Mouse (Mus musculus) A20 (cell line): Measurements from ENCODE around the gene Myd88.
"Not testable (repeated sequence)": the region's sequence is repeated elsewhere in the genome, so short reads cannot be mapped to it uniquely, and the experiment has no call there.

Experiments used
- DNase-seq: peaks from one replicate; pipeline ENCODE4 v3.0.0-alpha.2; 2011; ENCODE audit warnings: low read depth, low spot score

Myd88 gene

GRCm38 (mm10) chr9:119340909-119341816 is at the start of gene Myd88:
TSS of gene Myd88 (minus strand) at chr9:119341411.
- peak; percentile 98 for DNase-seq

- DNase-seq: no peak
Observed at GRCm38 (mm10) chr9:119390214-119390613, 49.0 kb upstream of the Myd88 start.

GRCm38 (mm10) chr9:119388956-119389355 is 47.7 kb upstream of the Myd88 start:
- no peak for DNase-seq

GRCm38 (mm10) chr9:119382603-119383002 is 41.4 kb upstream of the Myd88 start:
- no peak for DNase-seq

GRCm38 (mm10) chr9:119378231-119378630 is 37.0 kb upstream of the Myd88 start:
- DNase-seq: peak; percentile 12

- DNase-seq: no peak
Observed at GRCm38 (mm10) chr9:119375556-119375955, 34.3 kb upstream of the Myd88 start.

GRCm38 (mm10) chr9:119375008-119375407 is 33.8 kb upstream of the Myd88 start:
- DNase-seq: no peak

- DNase-seq: no peak
Observed at GRCm38 (mm10) chr9:119371251-119371650, 30.0 kb upstream of the Myd88 start.

- not testable (repeated sequence) for DNase-seq
Observed at GRCm38 (mm10) chr9:119370770-119371169, 29.6 kb upstream of the Myd88 start.

- no peak for DNase-seq
Observed at GRCm38 (mm10) chr9:119368367-119368766, 27.2 kb upstream of the Myd88 start.

GRCm38 (mm10) chr9:119365284-119365683 is 24.1 kb upstream of the Myd88 start, which contains the start of gene Slc22a14:
TSS of gene Slc22a14 (minus strand) at chr9:119365553.
- no peak for DNase-seq

GRCm38 (mm10) chr9:119363229-119363628 is 22.0 kb upstream of the Myd88 start:
- no peak for DNase-seq

- no peak for DNase-seq
Observed at GRCm38 (mm10) chr9:119361416-119361815, 20.2 kb upstream of the Myd88 start.

- peak; percentile 42 for DNase-seq
Observed at GRCm38 (mm10) chr9:119358058-119358429, 16.8 kb upstream of the Myd88 start.

- peak; percentile 94 for DNase-seq
Observed at GRCm38 (mm10) chr9:119357331-119358057, 16.3 kb upstream of the Myd88 start, which contains the start of gene Xylb. TSS of gene Xylb (plus strand) at chr9:119357381.

GRCm38 (mm10) chr9:119355943-119356342 is 14.7 kb upstream of the Myd88 start:
- DNase-seq: no peak

GRCm38 (mm10) chr9:119353926-119354325 is 12.7 kb upstream of the Myd88 start:
- no peak for DNase-seq

GRCm38 (mm10) chr9:119352060-119352459 is 10.8 kb upstream of the Myd88 start:
- DNase-seq: peak; percentile 70

GRCm38 (mm10) chr9:119350947-119351705 is 9.9 kb upstream of the Myd88 start:
- no peak for DNase-seq

GRCm38 (mm10) chr9:119350531-119350930 is 9.3 kb upstream of the Myd88 start:
- no peak for DNase-seq

- no peak for DNase-seq
Observed at GRCm38 (mm10) chr9:119346376-119346775, 5.2 kb upstream of the Myd88 start.

- DNase-seq: no peak
Observed at GRCm38 (mm10) chr9:119342728-119343127, 1.5 kb upstream of the Myd88 start.
